20 mouse cellular contexts compared by ENCODE assay signal in genomic region chr5:28169166-28169801, GRCm38 (mm10). TPM values are rescaled to one million over a fixed set of nuclear protein-coding genes. Genes with fewer than 3 reads are reported as not detected.
A peak's percentile ranks its signal among the peaks of the same experiment; 100 is the strongest.
DNase-seq lines count a peak whose midpoint lies in the region; ATAC-seq and TF ChIP-seq lines count a peak whose summit lies in the region.
"Had no signal": no experiment of that assay in that cellular context is flagged by ENCODE, and none has a peak within 500 bp of the region (broad histone marks: within the 10 kb centered on the region; RNA-seq: fewer than 3 reads in every experiment).

No protein-coding gene starts in this region.

- no peaks in the 10 kb centered on the region for H3K9me3 ChIP-seq in heart, postnatal 0 days (replicated peaks; ENCODE audit: control insufficient read depth, low read length)
- no peaks in the 10 kb centered on the region for H3K9me3 ChIP-seq in heart, embryonic 10.5 days
- no peaks in the 10 kb centered on the region for H3K9me3 ChIP-seq in hindbrain, embryonic 10.5 days
- no peaks in the 10 kb centered on the region for H3K9me3 ChIP-seq in hindbrain, postnatal 0 days (ENCODE audit: low read length)
- H3K9me3 ChIP-seq in midbrain, embryonic 14.5 days (ENCODE audit: control insufficient read depth, low read length): no peaks in the 10 kb centered on the region
- no peaks in the 10 kb centered on the region for H3K9me3 ChIP-seq in forebrain, embryonic 15.5 days
- H3K9me3 ChIP-seq: forebrain, embryonic 12.5 days had no signal

- peaks cover 97% of the 10 kb centered on the region for H3K27me3 ChIP-seq in heart, postnatal 0 days (ENCODE audit: control insufficient read depth, insufficient read depth, low read length)
- H3K27me3 ChIP-seq in heart, embryonic 10.5 days (ENCODE audit: insufficient read depth, poor library complexity, severe bottlenecking): peaks cover 96% of the 10 kb centered on the region
- peaks cover 98% of the 10 kb centered on the region for H3K27me3 ChIP-seq in hindbrain, embryonic 10.5 days (ENCODE audit: insufficient read depth, poor library complexity, severe bottlenecking)
- peaks cover 33% of the 10 kb centered on the region for H3K27me3 ChIP-seq in hindbrain, postnatal 0 days (ENCODE audit: insufficient read depth, low read length)
- H3K27me3 ChIP-seq in midbrain, embryonic 14.5 days (ENCODE audit: control insufficient read depth, insufficient read depth, low read length): peaks cover 33% of the 10 kb centered on the region
- H3K27me3 ChIP-seq in forebrain, embryonic 15.5 days: peaks cover 86% of the 10 kb centered on the region

- H3K4me3 ChIP-seq in heart, postnatal 0 days (ENCODE audit: low read depth, low read length): 0 out of 2 replicates have a peak overlapping the region, but pooled peaks have one; percentile 39
- H3K4me3 ChIP-seq in heart, embryonic 10.5 days: no peak overlapping the region
- H3K4me3 ChIP-seq in hindbrain, embryonic 10.5 days: peak overlapping the region; percentile 69
- peak overlapping the region; percentile 49 for H3K4me3 ChIP-seq in hindbrain, postnatal 0 days (ENCODE audit: low read length)
- peak overlapping the region; percentile 73 for H3K4me3 ChIP-seq in midbrain, embryonic 14.5 days (replicated peaks; ENCODE audit: low read depth, low read length)
- H3K4me3 ChIP-seq in forebrain, embryonic 15.5 days: no peak overlapping the region
- H3K4me3 ChIP-seq: forebrain, embryonic 12.5 days had no signal

- H3K36me3 ChIP-seq in heart, postnatal 0 days (replicated peaks; ENCODE audit: control insufficient read depth, insufficient read depth, low read length): no peaks in the 10 kb centered on the region
- no peaks in the 10 kb centered on the region for H3K36me3 ChIP-seq in heart, embryonic 10.5 days
- H3K36me3 ChIP-seq in hindbrain, embryonic 10.5 days: peaks cover 32% of the 10 kb centered on the region
- H3K36me3 ChIP-seq in hindbrain, postnatal 0 days (ENCODE audit: insufficient read depth, low read length): no peaks in the 10 kb centered on the region
- peaks cover 21% of the 10 kb centered on the region for H3K36me3 ChIP-seq in midbrain, embryonic 14.5 days (ENCODE audit: control insufficient read depth, insufficient read depth, low read length)
- H3K36me3 ChIP-seq in forebrain, embryonic 15.5 days: no peaks in the 10 kb centered on the region
- H3K36me3 ChIP-seq: forebrain, embryonic 12.5 days; G1E had no signal

- no peak overlapping the region for H3K27ac ChIP-seq in heart, postnatal 0 days (ENCODE audit: low read depth)
- H3K27ac ChIP-seq in heart, embryonic 10.5 days: no peak overlapping the region
- H3K27ac ChIP-seq in hindbrain, embryonic 10.5 days: peak overlapping the region; percentile 93
- peak overlapping the region; percentile 86 for H3K27ac ChIP-seq in hindbrain, postnatal 0 days
- peak overlapping the region; percentile 96 for H3K27ac ChIP-seq in midbrain, embryonic 14.5 days (replicated peaks; ENCODE audit: low read depth, low read length)
- H3K27ac ChIP-seq in forebrain, embryonic 15.5 days (replicated peaks): no peak overlapping the region
- H3K27ac ChIP-seq: forebrain, embryonic 12.5 days; heart, adult 2 months; macrophage had no signal

- no peak for DNase-seq in heart, postnatal 0 days (ENCODE audit: low spot score)
- no peak for DNase-seq in heart, embryonic 10.5 days (ENCODE audit: low spot score)
- DNase-seq in hindbrain, embryonic 10.5 days (ENCODE audit: low spot score): peak; percentile 47
- no peak for DNase-seq in hindbrain, postnatal 0 days (ENCODE audit: low spot score)
- peak; percentile 37 for DNase-seq in midbrain, embryonic 14.5 days
- no peak for DNase-seq in layer of hippocampus, adult 11-12 months (ENCODE audit: low spot score)
- DNase-seq in heart, postnatal 36 days: no peak
- DNase-seq: adrenal gland, adult 8-10 months; heart, adult 2 months; kidney, adult 2 months; liver; lung, adult 18-20 months; thymus, adult 2 months had no signal

- no peak for TF ChIP-seq CTCF in heart, postnatal 0 days (IDR thresholded peaks at IDR 0.05; ENCODE audit: low read depth)
- TF ChIP-seq CTCF in hindbrain, postnatal 0 days (IDR thresholded peaks at IDR 0.05; ENCODE audit: low read depth): no peak

- no peak overlapping the region for H3K9ac ChIP-seq in heart, postnatal 0 days (replicated peaks; ENCODE audit: low read depth, low read length)
- H3K9ac ChIP-seq in hindbrain, postnatal 0 days (replicated peaks; ENCODE audit: low read length): peak overlapping the region; percentile 76
- H3K9ac ChIP-seq in midbrain, embryonic 14.5 days (replicated peaks; ENCODE audit: low read length): peak overlapping the region; percentile 94
- H3K9ac ChIP-seq in forebrain, embryonic 15.5 days (replicated peaks): no peak overlapping the region
- H3K9ac ChIP-seq: forebrain, embryonic 12.5 days had no signal

- 6% methylated on average over 5 of the region's 5 CpGs for WGBS in heart, postnatal 0 days
- 3% methylated on average over 5 of the region's 5 CpGs for WGBS in heart, embryonic 10.5 days
- WGBS in hindbrain, embryonic 10.5 days: 3% methylated on average over 5 of the region's 5 CpGs
- 3% methylated on average over 5 of the region's 5 CpGs for WGBS in hindbrain, postnatal 0 days
- 8% methylated on average over 5 of the region's 5 CpGs for WGBS in midbrain, embryonic 14.5 days
- WGBS in forebrain, embryonic 15.5 days: 2% methylated on average over 5 of the region's 5 CpGs

- peaks cover 6% of the 10 kb centered on the region for H3K4me1 ChIP-seq in heart, postnatal 0 days (ENCODE audit: control insufficient read depth, insufficient read depth)
- peaks cover 28% of the 10 kb centered on the region for H3K4me1 ChIP-seq in heart, embryonic 10.5 days
- peaks cover 46% of the 10 kb centered on the region for H3K4me1 ChIP-seq in hindbrain, embryonic 10.5 days (replicated peaks)
- no peaks in the 10 kb centered on the region for H3K4me1 ChIP-seq in hindbrain, postnatal 0 days (ENCODE audit: insufficient read depth, low read length)
- peaks cover 18% of the 10 kb centered on the region for H3K4me1 ChIP-seq in midbrain, embryonic 14.5 days (ENCODE audit: control insufficient read depth, insufficient read depth, low read length)
- H3K4me1 ChIP-seq in forebrain, embryonic 15.5 days: peaks cover 23% of the 10 kb centered on the region

- no peak for ATAC-seq in heart, postnatal 0 days (ENCODE audit: insufficient read depth, low read depth)
- ATAC-seq in hindbrain, postnatal 0 days: no peak
- ATAC-seq in midbrain, embryonic 14.5 days (ENCODE audit: low FRiP score, low TSS enrichment): no peak
- no peak for ATAC-seq in forebrain, embryonic 15.5 days (replicated peaks)

- intact Hi-C loops in heart, postnatal 36 days (cut with DNase I): loop anchor here (10.0 kb wide), 1 partner anchor 1306 kb away; the partner anchor contains the start of gene Mnx1

- H3K4me2 ChIP-seq in heart, postnatal 0 days (ENCODE audit: low read depth, low read length): no peak overlapping the region
- peak overlapping the region; percentile 62 for H3K4me2 ChIP-seq in hindbrain, postnatal 0 days (ENCODE audit: low read depth, low read length)
- H3K4me2 ChIP-seq in midbrain, embryonic 14.5 days (ENCODE audit: low read length): peak overlapping the region; percentile 79
- H3K4me2 ChIP-seq in forebrain, embryonic 15.5 days (replicated peaks): no peak overlapping the region
- H3K4me2 ChIP-seq: forebrain, embryonic 12.5 days had no signal

- no peak for TF ChIP-seq EP300 in heart, postnatal 0 days (IDR thresholded peaks at IDR 0.05; ENCODE audit: low read depth)

RNA-seq across cellular contexts. Expression of gene En2, which starts 3.8 kb away (rescaled TPM):
- total RNA-seq in heart, postnatal 0 days (2014; rRNA removed; ENCODE audit: low replicate concordance): not detected in 2 replicates
- not detected in 2 replicates for polyA plus RNA-seq in heart, postnatal 0 days (2015; fragmentation: Nextera tagmentation; extraction: Ambion mirVana)
- polyA plus RNA-seq in heart, embryonic 10.5 days (2016; fragmentation: Nextera tagmentation; extraction: Ambion mirVana): not detected in 2 replicates
- 0.50 and 0.88 TPM in 2 replicates for polyA plus RNA-seq in hindbrain, embryonic 10.5 days (2016; fragmentation: Nextera tagmentation; extraction: Ambion mirVana)
- 33.8 and 35.1 TPM in 2 replicates for total RNA-seq in hindbrain, postnatal 0 days (2014; rRNA removed)
- 0.98 and 1.1 TPM in 2 replicates for polyA plus RNA-seq in hindbrain, postnatal 0 days (2015; fragmentation: Nextera tagmentation; extraction: Ambion mirVana)
- polyA plus RNA-seq in midbrain, embryonic 14.5 days (2014; fragmentation: Nextera tagmentation; extraction: Ambion mirVana): 3.8 TPM in 2 replicates
- not detected for total RNA-seq in heart, postnatal 36 days (2021)
- not detected in 2 replicates for polyA plus RNA-seq in forebrain, embryonic 15.5 days (2015; fragmentation: Nextera tagmentation; extraction: Ambion mirVana)
- total RNA-seq: G1E; neutrophil, adult 5-6 weeks had no signal
- polyA plus RNA-seq: forebrain, embryonic 12.5 days; G1E; heart, adult 2 months; large intestine, adult 2 months; macrophage; stomach, embryonic 14.5 days had no signal

Comparison
In these comparisons a context has a peak if more than half of its experiments do, and no peak if none do; other contexts are left out.
1. DNase-seq: peak in hindbrain, embryonic 10.5 days (single experiment) and midbrain, embryonic 14.5 days (single experiment); none in heart, postnatal 0 days (single experiment), heart, embryonic 10.5 days (single experiment), hindbrain, postnatal 0 days (single experiment), layer of hippocampus, adult 11-12 months (single experiment) and heart, postnatal 36 days (0 of 2).
2. H3K4me3 ChIP-seq: peak in heart, postnatal 0 days (single experiment), hindbrain, embryonic 10.5 days (single experiment), hindbrain, postnatal 0 days (single experiment) and midbrain, embryonic 14.5 days (single experiment); none in heart, embryonic 10.5 days (single experiment) and forebrain, embryonic 15.5 days (single experiment).
3. H3K27ac ChIP-seq: peak in hindbrain, embryonic 10.5 days (single experiment), hindbrain, postnatal 0 days (single experiment) and midbrain, embryonic 14.5 days (single experiment); none in heart, postnatal 0 days (single experiment), heart, embryonic 10.5 days (single experiment) and forebrain, embryonic 15.5 days (single experiment).
4. H3K4me2 ChIP-seq: peak in hindbrain, postnatal 0 days (single experiment) and midbrain, embryonic 14.5 days (single experiment); none in heart, postnatal 0 days (single experiment) and forebrain, embryonic 15.5 days (single experiment).
5. H3K9ac ChIP-seq: peak in hindbrain, postnatal 0 days (single experiment) and midbrain, embryonic 14.5 days (single experiment); none in heart, postnatal 0 days (single experiment) and forebrain, embryonic 15.5 days (single experiment).